Mouse (Mus musculus) cerebellum, adult 2 months (tissue): Measurements from ENCODE around the gene Dennd6a.

Experiments used
- CTCF ChIP-seq: fragments of 200-500 bp; IDR thresholded peaks from 2 replicates; pipeline ENCODE4 v1.5.1; 2011; ENCODE audit warnings: low read depth, mild to moderate bottlenecking, control low read depth, low read length, moderate library complexity, borderline replicate concordance; ENCODE audit not compliant: insufficient read depth
- POLR2A ChIP-seq: fragments of 200-500 bp; IDR thresholded peaks from 2 replicates; pipeline ENCODE4 v1.6.1; 2011; ENCODE audit warnings: low read length, control low read depth, borderline replicate concordance; ENCODE audit not compliant: insufficient read depth

GRCm38 (mm10) chr14:26547516-26548488, 25.9 kb upstream of the Dennd6a start:
- TF ChIP-seq POLR2A (no peak), CTCF (no peak)
